Mouse (Mus musculus) liver, embryonic 14.5 days (tissue): ENCODE results near the gene Mapkapk2.

Source experiments
- CTCF ChIP-seq: IDR thresholded peaks from 2 replicates; pipeline ENCODE4 v1.5.1; 2016; ENCODE audit warnings: antibody characterized with exemption, low read depth, control low read depth
- EP300 ChIP-seq: IDR thresholded peaks from 2 replicates; pipeline ENCODE4 v1.6.1; 2016; ENCODE audit warnings: antibody characterized with exemption, low read depth

DNA sequence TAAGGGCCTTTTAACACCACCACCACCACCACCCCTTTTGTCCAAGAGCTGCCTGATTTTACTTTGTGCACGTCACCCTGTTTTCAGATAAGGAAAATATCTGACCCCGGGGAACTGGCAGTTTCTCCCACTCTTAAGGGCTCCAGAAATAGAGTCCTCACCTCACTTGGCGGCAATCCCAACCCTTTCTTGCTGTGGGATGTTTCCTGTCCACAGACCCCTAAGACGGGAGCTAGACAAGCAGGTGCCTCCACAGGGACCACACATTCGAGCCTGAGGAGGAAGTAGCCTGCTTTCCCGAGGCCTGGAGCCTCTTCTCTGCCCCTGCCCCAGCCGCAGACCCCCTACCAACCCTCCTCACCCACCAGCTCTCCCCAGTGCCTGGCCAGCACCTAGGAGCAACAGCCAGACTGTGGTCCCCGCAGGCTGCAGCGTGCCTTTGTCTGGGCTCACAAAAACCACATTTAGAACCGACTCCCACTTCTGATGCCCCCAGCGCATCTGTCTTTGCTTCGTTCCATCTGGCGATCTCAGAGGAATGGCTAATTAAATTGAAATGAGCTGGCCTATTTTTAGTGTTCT, 18.9 kb upstream of the Mapkapk2 start:
- TF ChIP-seq CTCF: no peak
- TF ChIP-seq EP300: no peak
